ENCODE assay signal across 8 mouse cellular contexts in the genomic region with DNA sequence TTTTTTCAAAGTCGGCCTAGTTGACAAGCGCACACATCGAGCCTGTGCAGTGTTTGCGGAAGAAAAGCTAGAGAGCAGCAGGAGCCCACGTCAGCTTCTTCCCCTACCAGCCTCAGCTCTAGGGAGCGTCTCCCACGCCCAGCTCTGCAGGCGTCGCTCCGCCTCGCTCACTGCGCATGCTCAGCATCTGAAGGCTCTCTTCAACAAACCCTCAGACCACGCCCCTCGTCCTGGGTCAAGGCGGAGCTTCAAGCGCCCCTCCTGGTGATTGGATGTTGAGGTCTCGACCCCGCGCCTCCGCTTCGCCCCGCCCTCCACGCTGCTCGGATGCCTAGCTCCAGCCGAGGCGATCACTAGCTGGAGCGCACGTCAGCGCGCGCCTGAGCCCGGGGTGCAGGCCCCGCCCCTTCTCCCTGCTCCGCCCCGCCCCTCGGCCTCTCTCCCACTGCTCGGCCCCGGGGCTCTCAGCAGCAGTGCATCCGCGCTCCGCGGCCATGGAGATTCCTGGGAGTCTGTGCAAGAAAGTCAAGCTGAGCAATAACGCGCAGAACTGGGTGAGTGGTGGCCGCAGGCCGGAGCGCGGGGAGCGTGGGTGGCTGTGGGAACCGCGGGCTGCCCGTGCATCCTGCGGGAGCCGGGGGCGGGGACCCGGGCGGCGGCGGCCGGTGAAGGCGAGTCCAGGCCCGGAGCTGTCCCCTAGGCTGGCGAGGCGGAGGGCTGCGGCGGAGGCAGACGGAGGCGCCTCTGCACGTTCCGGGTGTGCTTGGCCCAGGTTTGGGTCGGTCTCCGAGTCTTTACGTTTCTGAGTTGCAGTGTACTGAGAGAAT. TPM values are rescaled to one million over a fixed set of nuclear protein-coding genes. Genes with fewer than 3 reads are reported as not detected.
DNase-seq lines count a peak whose midpoint lies in the region; ATAC-seq and TF ChIP-seq lines count a peak whose summit lies in the region.

A gene (plus strand): TSS at position 339 of the 827 bp plus-strand sequence.

- H3K4me1 ChIP-seq in G1E (ENCODE audit: insufficient read depth, low read depth, low read length) = peaks cover 34% of the 10 kb centered on the region
- H3K4me1 ChIP-seq in forebrain, embryonic 16.5 days (replicated peaks; ENCODE audit: control insufficient read depth, insufficient read depth, low read length) = peaks cover 21% of the 10 kb centered on the region
- H3K4me1 ChIP-seq in lung, embryonic 14.5 days (ENCODE audit: insufficient read depth) = peaks cover 8% of the 10 kb centered on the region; the same call in 1 of the 2 replicates
- H3K4me1 ChIP-seq in olfactory bulb, adult 2 months (ENCODE audit: control insufficient read depth, insufficient read depth, low read length) = peaks cover 4% of the 10 kb centered on the region; the same call in 1 of the 2 replicates
- H3K4me1 ChIP-seq in thymus, adult 2 months (replicated peaks; ENCODE audit: control insufficient read depth, insufficient read depth, low read length) = peaks cover 7% of the 10 kb centered on the region

- peaks cover 7% of the 10 kb centered on the region for H3K36me3 ChIP-seq in G1E (replicated peaks)
- H3K36me3 ChIP-seq in forebrain, embryonic 16.5 days (ENCODE audit: control insufficient read depth, insufficient read depth) = no peaks in the 10 kb centered on the region
- 0 out of 2 replicates have a peak, but pooled peaks cover 4% of the 10 kb centered on the region for H3K36me3 ChIP-seq in lung, embryonic 14.5 days (ENCODE audit: insufficient read depth)
- H3K36me3 ChIP-seq in thymus, adult 2 months (ENCODE audit: control insufficient read depth, insufficient read depth, low read length) = no peaks in the 10 kb centered on the region

- H3K9ac ChIP-seq in forebrain, embryonic 16.5 days (replicated peaks; ENCODE audit: low read depth, low read length) = peak within 1 kb of the TSS; percentile 92
- peak within 1 kb of the TSS; percentile 84 for H3K9ac ChIP-seq in lung, embryonic 14.5 days

- no peak for TF ChIP-seq CTCF in G1E (IDR thresholded peaks at IDR 0.05; ENCODE audit: low read depth, low read length)
- 0 out of 2 replicates have a peak, but pooled peaks have one; percentile 21 for TF ChIP-seq CTCF in layer of hippocampus, adult 2 months (conservative IDR thresholded peaks at IDR 0.05)
- no peak for TF ChIP-seq CTCF in lung, embryonic 14.5 days (IDR thresholded peaks at IDR 0.05; ENCODE audit: low read depth)
- 0 out of 2 replicates have a peak, but pooled peaks have one; percentile 6 for TF ChIP-seq CTCF in olfactory bulb, adult 2 months (IDR thresholded peaks at IDR 0.05; ENCODE audit: insufficient read depth, low read depth, low read length)
- TF ChIP-seq CTCF in thymus, adult 2 months (IDR thresholded peaks at IDR 0.05; ENCODE audit: borderline replicate concordance, control insufficient read depth, extremely low read depth, insufficient read depth, low read length, poor library complexity) = peak; percentile 53; the same call in 1 of the 2 replicates

- peak within 1 kb of the TSS; percentile 65 for H3K4me2 ChIP-seq in forebrain, embryonic 16.5 days (ENCODE audit: low read length)
- H3K4me2 ChIP-seq in lung, embryonic 14.5 days = peak within 1 kb of the TSS; percentile 72

- ATAC-seq in G1E (ENCODE audit: extremely low read depth, insufficient number of reproducible peaks, low FRiP score, poor library complexity, severe bottlenecking) = peak; percentile 97
- peak; percentile 97 for ATAC-seq in forebrain, embryonic 16.5 days
- peak; percentile 99 for ATAC-seq in lung, embryonic 14.5 days (ENCODE audit: insufficient read depth)

- peak within 1 kb of the TSS; percentile 93 for H3K27ac ChIP-seq in forebrain, embryonic 16.5 days (ENCODE audit: low read length)
- peak within 1 kb of the TSS; percentile 96 for H3K27ac ChIP-seq in layer of hippocampus, adult 2 months
- peak within 1 kb of the TSS; percentile 96 for H3K27ac ChIP-seq in lung, embryonic 14.5 days (ENCODE audit: low read depth)
- peak within 1 kb of the TSS; percentile 56 for H3K27ac ChIP-seq in olfactory bulb, adult 2 months (ENCODE audit: insufficient read depth, low read depth, low read length)
- no peak within 1 kb of the TSS for H3K27ac ChIP-seq in thymus, adult 2 months (ENCODE audit: control insufficient read depth, insufficient read depth, low read length)

- DNase-seq in G1E (ENCODE audit: low spot score) = peak; percentile 98
- DNase-seq in cerebellum, adult 18-20 months = peak; percentile 100
- DNase-seq in heart, postnatal 36 days = peak; percentile 99
- DNase-seq in layer of hippocampus, adult 2 months (ENCODE audit: low spot score in 2 of 2) = peak; percentile 100
- peak; percentile 100 for DNase-seq in lung, embryonic 14.5 days
- DNase-seq in thymus, adult 2 months = peak; percentile 100

- WGBS in forebrain, embryonic 16.5 days = under 1% methylated on average over 66 of the region's 73 CpGs
- WGBS in lung, embryonic 14.5 days = under 1% methylated on average over 69 of the region's 73 CpGs
- under 1% methylated on average over 72 of the region's 73 CpGs for WGBS in olfactory bulb, adult 2 months
- WGBS in thymus, adult 2 months = under 1% methylated on average over 73 of the region's 73 CpGs

- H3K9me3 ChIP-seq in G1E (replicated peaks) = no peaks in the 10 kb centered on the region
- H3K9me3 ChIP-seq in forebrain, embryonic 16.5 days (ENCODE audit: control insufficient read depth, low read length) = no peaks in the 10 kb centered on the region
- no peaks in the 10 kb centered on the region for H3K9me3 ChIP-seq in lung, embryonic 14.5 days (ENCODE audit: low read depth, low read length)

- H3K4me3 ChIP-seq in G1E (ENCODE audit: low read depth, low read length) = peak within 1 kb of the TSS; percentile 85
- H3K4me3 ChIP-seq in forebrain, embryonic 16.5 days (replicated peaks; ENCODE audit: low read length) = peak within 1 kb of the TSS; percentile 95
- H3K4me3 ChIP-seq in layer of hippocampus, adult 2 months = peak within 1 kb of the TSS; percentile 100
- peak within 1 kb of the TSS; percentile 84 for H3K4me3 ChIP-seq in lung, embryonic 14.5 days (ENCODE audit: low read depth, low read length)
- peak within 1 kb of the TSS; percentile 88 for H3K4me3 ChIP-seq in olfactory bulb, adult 2 months (ENCODE audit: insufficient read depth, low read depth, low read length)
- H3K4me3 ChIP-seq in thymus, adult 2 months (ENCODE audit: control insufficient read depth, insufficient read depth, low read length) = peak within 1 kb of the TSS; percentile 74

- TF ChIP-seq POLR2A in olfactory bulb, adult 2 months (IDR thresholded peaks at IDR 0.05; ENCODE audit: insufficient read depth, low read depth, low read length) = peak; percentile 67
- peak; percentile 83 for TF ChIP-seq POLR2A in thymus, adult 2 months (IDR thresholded peaks at IDR 0.05; ENCODE audit: control insufficient read depth, extremely low read depth, insufficient read depth, low read length, poor library complexity)

- H3K27me3 ChIP-seq in G1E (ENCODE audit: insufficient read depth, low read length) = no peaks in the 10 kb centered on the region
- no peaks in the 10 kb centered on the region for H3K27me3 ChIP-seq in forebrain, embryonic 16.5 days (replicated peaks; ENCODE audit: control insufficient read depth, insufficient read depth, low read length)
- no peaks in the 10 kb centered on the region for H3K27me3 ChIP-seq in lung, embryonic 14.5 days (ENCODE audit: insufficient read depth, low read length)
- H3K27me3 ChIP-seq in thymus, adult 2 months (ENCODE audit: control insufficient read depth, insufficient read depth, low read length) = no peaks in the 10 kb centered on the region

- intact Hi-C loops in heart, postnatal 36 days (cut with DNase I) = loop anchor here (10.0 kb wide), 2 partner anchors 840 to 1510 kb away; no protein-coding TSS in a partner anchor

RNA-seq across cellular contexts. Expression of the gene that starts here (rescaled TPM):
- 26.4 and 28.2 TPM in 2 replicates for total RNA-seq in G1E (2014; fragmentation: Nextera tagmentation)
- total RNA-seq in G1E (2017) = 47.7 and 51.7 TPM in 2 replicates
- 16.7 and 33.4 TPM in 2 replicates for polyA plus RNA-seq in G1E (2012)
- 120 and 139 TPM in 2 replicates for polyA plus RNA-seq in forebrain, embryonic 16.5 days (2015; fragmentation: Nextera tagmentation; extraction: Ambion mirVana)
- 10 to 100 TPM; 10.8 to 14.1 TPM for total RNA-seq in heart, postnatal 36 days (2021)
- 10 to 100 TPM; 69.9 to 71.0 TPM for total RNA-seq in layer of hippocampus, adult 2 months (2021)
- 98.6 and 99.2 TPM in 2 replicates for polyA plus RNA-seq in lung, embryonic 14.5 days (2014; fragmentation: Nextera tagmentation; extraction: Ambion mirVana)
- polyA plus RNA-seq in olfactory bulb, adult 2 months (2012; ENCODE audit: insufficient read depth, insufficient read length, low replicate concordance, missing spikeins) = not detected in 2 replicates
- polyA plus RNA-seq in thymus, adult 2 months (2012; rRNA removed) = 27.9 and 29.6 TPM in 2 replicates

Comparison
In these comparisons a context has a peak if more than half of its experiments do, and no peak if none do; other contexts are left out.
1. RNA of the gene that starts here (polyA plus RNA-seq): 120 to 139 TPM in forebrain, embryonic 16.5 days, 98.6 to 99.2 TPM in lung, embryonic 14.5 days, 16.7 to 33.4 TPM in G1E and 27.9 to 29.6 TPM in thymus, adult 2 months; not detected in olfactory bulb, adult 2 months; every median in the first group is over 10 times any median in the second.
2. CTCF ChIP-seq: peak in layer of hippocampus, adult 2 months (single experiment), olfactory bulb, adult 2 months (single experiment) and thymus, adult 2 months (single experiment); none in G1E (single experiment) and lung, embryonic 14.5 days (single experiment).
3. Peak in every context shown above with its lines, with median percentiles within 50 percentile points of each other: ATAC-seq, DNase-seq and H3K4me3 ChIP-seq.